Mouse (Mus musculus): ENCODE data around the gene Mpped1. TPM values are rescaled to one million over a fixed set of nuclear protein-coding genes. Genes with fewer than 3 reads are reported as not detected.

Mpped1 gene
- polyA plus RNA-seq, 2 experiments: 8.6 to 9.7 TPM

DNA sequence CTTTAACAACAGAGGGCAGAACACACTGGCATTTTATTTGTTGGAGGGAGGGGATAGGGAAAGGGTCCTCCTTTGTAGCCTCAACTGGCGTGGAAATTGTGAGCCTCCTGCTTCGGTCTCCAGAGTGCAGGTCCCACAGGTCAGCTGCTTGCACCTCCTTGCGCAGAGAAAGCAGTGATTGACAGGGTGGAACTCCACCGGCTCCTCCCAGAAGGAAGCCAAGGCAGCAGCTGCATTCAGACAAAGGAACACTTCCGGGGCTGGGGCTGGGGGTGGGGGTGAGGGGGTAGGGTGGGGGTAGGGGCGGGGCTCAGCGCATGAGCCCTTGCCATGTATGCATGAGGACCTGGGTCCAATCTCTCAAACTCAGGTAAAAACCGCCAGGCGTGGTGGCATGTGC lies 29.8 kb upstream of the Mpped1 start:
- Histone ChIP-seq H3K4me3 (replicated peaks; ENCODE audit: low read length) (no peak overlapping the region), H3K9ac (ENCODE audit: low read depth, low read length, severe bottlenecking) (no peak overlapping the region), H3K4me1 (ENCODE audit: control insufficient read depth, insufficient read depth, low read length) (peaks cover 6% of the 10 kb centered on the region), H3K4me2 (replicated peaks; ENCODE audit: low read depth, low read length, severe bottlenecking) (no peak overlapping the region), H3K27ac (replicated peaks; ENCODE audit: low read depth, low read length) (no peak overlapping the region), H3K36me3 (ENCODE audit: control insufficient read depth, insufficient read depth, low read length) (no peaks in the 10 kb centered on the region), H3K27me3 (ENCODE audit: control insufficient read depth, insufficient read depth, low read length) (no peaks in the 10 kb centered on the region), H3K9me3 (ENCODE audit: control insufficient read depth, low read length) (no peaks in the 10 kb centered on the region)
- ATAC-seq (ENCODE audit: low FRiP score, low read depth) (no peak), DNase-seq (ENCODE audit: low spot score) (no peak)
- no peak for TF ChIP-seq POLR2A (IDR thresholded peaks at IDR 0.05; ENCODE audit: borderline replicate concordance, extremely low read depth, insufficient read depth, insufficient read length)
- 75% methylated on average over 9 of the region's 9 CpGs for WGBS

DNA sequence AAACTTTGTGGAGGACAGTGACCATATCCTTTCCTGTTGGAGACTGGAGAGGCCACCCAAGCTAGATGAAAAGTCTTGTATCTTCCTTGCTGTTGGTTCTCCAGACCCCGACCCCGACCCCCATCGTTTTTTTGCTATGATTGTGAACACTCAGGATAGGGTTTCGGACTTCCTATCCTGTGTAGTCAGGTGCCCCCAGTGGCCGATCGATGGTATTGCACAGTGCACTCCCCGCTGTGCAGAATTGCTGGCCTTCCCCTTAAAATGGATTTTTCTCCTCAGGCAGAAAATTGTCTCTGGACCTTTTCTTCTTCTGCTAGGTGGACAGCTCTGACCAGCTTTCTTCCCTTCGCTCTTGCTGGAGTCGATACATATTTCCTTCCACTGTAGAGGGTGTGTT lies 22.5 kb upstream of the Mpped1 start:
- TF ChIP-seq POLR2A (IDR thresholded peaks at IDR 0.05; ENCODE audit: borderline replicate concordance, extremely low read depth, insufficient read depth, insufficient read length): no peak
- Histone ChIP-seq H3K9ac (ENCODE audit: low read depth, low read length, severe bottlenecking) (no peak overlapping the region), H3K36me3 (ENCODE audit: control insufficient read depth, insufficient read depth, low read length) (no peaks in the 10 kb centered on the region), H3K4me2 (replicated peaks; ENCODE audit: low read depth, low read length, severe bottlenecking) (no peak overlapping the region), H3K9me3 (ENCODE audit: control insufficient read depth, low read length) (no peaks in the 10 kb centered on the region), H3K27me3 (ENCODE audit: control insufficient read depth, insufficient read depth, low read length) (no peaks in the 10 kb centered on the region), H3K4me1 (ENCODE audit: control insufficient read depth, insufficient read depth, low read length) (no peaks in the 10 kb centered on the region), H3K4me3 (replicated peaks; ENCODE audit: low read length) (no peak overlapping the region), H3K27ac (replicated peaks; ENCODE audit: low read depth, low read length) (no peak overlapping the region)
- no peak for DNase-seq (ENCODE audit: low spot score)
- ATAC-seq (ENCODE audit: low FRiP score, low read depth): no peak
- 20% methylated on average over 9 of the region's 9 CpGs for WGBS

DNA sequence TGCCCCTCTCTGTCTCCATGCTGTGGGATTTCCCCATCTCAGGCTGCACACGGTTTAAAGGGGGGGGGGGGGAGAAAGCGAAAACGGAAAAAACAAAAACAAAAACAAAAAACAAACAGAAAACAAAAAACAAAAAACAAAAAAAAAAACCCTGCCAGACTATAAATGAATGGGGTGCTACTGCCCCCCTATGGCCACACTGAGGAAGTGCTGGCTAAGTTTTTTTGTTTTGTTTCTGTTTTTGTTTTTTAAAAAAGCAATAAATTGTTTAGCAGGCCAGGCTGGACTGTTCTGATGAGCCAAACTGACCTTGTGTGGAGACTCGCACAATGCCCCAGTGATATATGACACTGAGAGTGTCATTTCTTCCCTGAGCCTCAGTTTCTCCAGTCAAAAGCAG lies 20.3 kb upstream of the Mpped1 start:
- Histone ChIP-seq H3K4me3 (replicated peaks; ENCODE audit: low read length) (no peak overlapping the region), H3K27me3 (ENCODE audit: control insufficient read depth, insufficient read depth, low read length) (no peaks in the 10 kb centered on the region), H3K4me1 (ENCODE audit: control insufficient read depth, insufficient read depth, low read length) (no peaks in the 10 kb centered on the region), H3K9me3 (ENCODE audit: control insufficient read depth, low read length) (no peaks in the 10 kb centered on the region), H3K9ac (ENCODE audit: low read depth, low read length, severe bottlenecking) (no peak overlapping the region), H3K4me2 (replicated peaks; ENCODE audit: low read depth, low read length, severe bottlenecking) (no peak overlapping the region), H3K27ac (replicated peaks; ENCODE audit: low read depth, low read length) (no peak overlapping the region), H3K36me3 (ENCODE audit: control insufficient read depth, insufficient read depth, low read length) (no peaks in the 10 kb centered on the region)
- no peak for ATAC-seq (ENCODE audit: low FRiP score, low read depth)
- no peak for DNase-seq (ENCODE audit: low spot score)
- TF ChIP-seq POLR2A (IDR thresholded peaks at IDR 0.05; ENCODE audit: borderline replicate concordance, extremely low read depth, insufficient read depth, insufficient read length): no peak
- 12% methylated on average over 4 of the region's 4 CpGs for WGBS

DNA sequence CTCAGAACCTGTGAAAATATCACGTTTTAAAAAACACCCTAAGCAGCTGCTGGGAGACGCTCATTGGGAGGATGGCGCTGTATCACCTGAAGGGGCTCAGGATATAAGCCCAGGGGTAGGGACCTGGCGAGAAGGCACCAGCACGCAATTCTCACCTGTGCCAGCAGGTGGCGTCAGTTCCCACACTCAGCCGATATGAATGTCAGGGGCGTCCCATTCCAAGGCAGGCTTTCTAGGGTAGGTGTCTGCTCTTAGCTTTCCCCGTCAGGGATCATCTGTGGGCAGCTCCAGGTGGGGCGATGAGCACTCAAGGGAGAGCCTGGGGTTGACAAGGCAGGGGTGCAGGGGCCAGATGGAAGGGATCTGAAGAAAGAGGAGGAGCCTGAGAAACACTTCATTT lies 18.6 kb upstream of the Mpped1 start:
- Histone ChIP-seq H3K9ac (ENCODE audit: low read depth, low read length, severe bottlenecking) (no peak overlapping the region), H3K36me3 (ENCODE audit: control insufficient read depth, insufficient read depth, low read length) (no peaks in the 10 kb centered on the region), H3K27ac (replicated peaks; ENCODE audit: low read depth, low read length) (no peak overlapping the region), H3K9me3 (ENCODE audit: control insufficient read depth, low read length) (no peaks in the 10 kb centered on the region), H3K4me2 (replicated peaks; ENCODE audit: low read depth, low read length, severe bottlenecking) (no peak overlapping the region), H3K27me3 (ENCODE audit: control insufficient read depth, insufficient read depth, low read length) (no peaks in the 10 kb centered on the region), H3K4me3 (replicated peaks; ENCODE audit: low read length) (no peak overlapping the region), H3K4me1 (ENCODE audit: control insufficient read depth, insufficient read depth, low read length) (no peaks in the 10 kb centered on the region)
- no peak for ATAC-seq (ENCODE audit: low FRiP score, low read depth)
- no peak for DNase-seq (ENCODE audit: low spot score)
- WGBS: 6% methylated on average over 10 of the region's 10 CpGs
- TF ChIP-seq POLR2A (IDR thresholded peaks at IDR 0.05; ENCODE audit: borderline replicate concordance, extremely low read depth, insufficient read depth, insufficient read length): no peak

DNA sequence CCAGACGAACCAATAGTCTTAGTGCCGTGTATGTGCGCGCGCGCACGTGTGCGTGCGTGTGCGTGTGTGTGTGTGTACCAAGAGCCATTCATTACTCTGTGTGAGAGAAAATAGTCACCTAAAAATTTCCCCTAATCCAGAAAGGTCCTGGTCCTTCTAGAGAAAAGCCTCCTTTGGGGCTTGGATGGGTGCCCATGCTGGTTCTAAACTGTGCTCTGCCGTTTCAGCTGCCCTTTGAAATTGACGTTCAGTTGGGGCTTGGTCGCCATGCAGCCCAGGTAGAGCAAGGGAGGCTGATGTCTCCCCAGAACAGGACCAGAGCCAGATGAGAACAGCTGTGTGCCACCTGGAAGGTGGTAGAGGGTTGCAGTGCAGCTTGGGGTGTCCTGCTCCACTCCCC lies 17.8 kb upstream of the Mpped1 start:
- no peak for TF ChIP-seq POLR2A (IDR thresholded peaks at IDR 0.05; ENCODE audit: borderline replicate concordance, extremely low read depth, insufficient read depth, insufficient read length)
- DNase-seq (ENCODE audit: low spot score) (no peak), ATAC-seq (ENCODE audit: low FRiP score, low read depth) (no peak)
- Histone ChIP-seq H3K4me2 (replicated peaks; ENCODE audit: low read depth, low read length, severe bottlenecking) (no peak overlapping the region), H3K27ac (replicated peaks; ENCODE audit: low read depth, low read length) (no peak overlapping the region), H3K9ac (ENCODE audit: low read depth, low read length, severe bottlenecking) (no peak overlapping the region), H3K27me3 (ENCODE audit: control insufficient read depth, insufficient read depth, low read length) (no peaks in the 10 kb centered on the region), H3K4me1 (ENCODE audit: control insufficient read depth, insufficient read depth, low read length) (no peaks in the 10 kb centered on the region), H3K9me3 (ENCODE audit: control insufficient read depth, low read length) (no peaks in the 10 kb centered on the region), H3K4me3 (replicated peaks; ENCODE audit: low read length) (no peak overlapping the region), H3K36me3 (ENCODE audit: control insufficient read depth, insufficient read depth, low read length) (no peaks in the 10 kb centered on the region)
- 86% methylated on average over 13 of the region's 13 CpGs for WGBS

DNA sequence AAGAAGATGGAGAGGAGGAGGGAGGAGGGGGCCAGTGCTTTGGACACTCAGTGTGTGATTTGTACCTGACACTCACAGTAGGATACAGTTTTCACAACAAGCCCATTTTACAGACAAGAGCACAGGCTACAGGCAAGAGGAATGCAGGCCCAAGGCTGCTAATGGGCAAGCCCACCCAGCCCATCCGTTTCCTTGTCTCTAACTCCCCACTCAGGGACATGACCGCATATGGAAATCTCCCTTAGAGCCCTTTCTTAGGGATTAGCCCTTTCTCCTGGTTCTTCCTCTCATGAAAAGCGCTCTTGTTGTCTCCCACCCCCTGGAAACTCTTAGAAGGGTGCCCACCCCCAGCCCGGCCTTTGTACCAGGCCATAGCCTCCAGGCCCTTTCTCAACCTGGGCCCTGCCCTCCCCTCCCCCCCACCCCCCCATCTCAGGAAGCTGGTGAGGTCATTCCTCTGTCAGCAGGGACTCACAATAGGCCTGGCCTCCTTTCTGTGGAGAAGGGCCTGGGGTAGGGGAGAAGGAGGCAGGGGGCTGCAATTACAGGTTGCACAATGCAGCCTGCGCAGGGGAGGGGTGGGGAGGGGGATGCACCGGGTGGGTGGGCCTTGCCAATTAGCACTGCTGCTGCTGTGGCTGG lies 13.8 kb upstream of the Mpped1 start:
- Histone ChIP-seq H3K27me3 (ENCODE audit: control insufficient read depth, insufficient read depth, low read length) (no peaks in the 10 kb centered on the region), H3K4me1 (ENCODE audit: control insufficient read depth, insufficient read depth, low read length) (no peaks in the 10 kb centered on the region), H3K4me3 (replicated peaks; ENCODE audit: low read length) (no peak overlapping the region), H3K27ac (replicated peaks; ENCODE audit: low read depth, low read length) (no peak overlapping the region), H3K36me3 (ENCODE audit: control insufficient read depth, insufficient read depth, low read length) (no peaks in the 10 kb centered on the region), H3K9ac (ENCODE audit: low read depth, low read length, severe bottlenecking) (no peak overlapping the region), H3K4me2 (replicated peaks; ENCODE audit: low read depth, low read length, severe bottlenecking) (no peak overlapping the region), H3K9me3 (ENCODE audit: control insufficient read depth, low read length) (no peaks in the 10 kb centered on the region)
- 27% methylated on average over 6 of the region's 6 CpGs for WGBS
- DNase-seq (ENCODE audit: low spot score): no peak
- no peak for ATAC-seq (ENCODE audit: low FRiP score, low read depth)
- TF ChIP-seq POLR2A (IDR thresholded peaks at IDR 0.05; ENCODE audit: borderline replicate concordance, extremely low read depth, insufficient read depth, insufficient read length): no peak
